Mouse (Mus musculus): ENCODE measurements around the gene Vmn1r185.
"Not testable (repeated sequence)": the region's sequence is repeated elsewhere in the genome, so short reads cannot be mapped to it uniquely, and the experiment has no call there.

Vmn1r185 gene

DNA sequence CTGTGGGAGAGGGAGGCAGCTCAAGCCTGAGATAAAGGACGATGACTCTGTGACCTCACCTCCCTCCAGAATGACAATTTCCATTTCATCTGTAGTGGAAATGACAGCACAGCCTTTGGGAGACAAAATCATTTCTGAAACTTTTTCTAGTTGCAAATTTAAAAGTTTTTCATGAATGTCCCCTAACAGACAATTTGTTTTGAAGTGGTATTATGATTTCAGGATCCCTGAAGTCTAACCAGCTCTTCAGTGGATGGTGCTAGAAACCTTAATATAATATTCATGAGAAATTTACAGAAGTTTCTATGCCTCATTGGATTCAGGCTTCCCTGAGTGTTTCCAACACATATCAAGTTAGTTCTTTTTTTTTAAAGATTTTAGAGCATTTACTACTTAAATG, at the start of gene Vmn1r185:
Gene Vmn1r185, minus strand, starts transcription at position 101 of the 400 bp plus-strand sequence.
- not testable (repeated sequence) for DNase-seq (ENCODE audit: low spot score in 2 of 2)

- not testable (repeated sequence) for DNase-seq (ENCODE audit: low spot score in 2 of 2)
These were observed 49.2 kb upstream of the Vmn1r185 start for GRCm38 (mm10) chr7:26667466-26667865.

GRCm38 (mm10) chr7:26666011-26666410, 47.7 kb upstream of the Vmn1r185 start:
- no peak for DNase-seq (ENCODE audit: low spot score in 2 of 2)

GRCm38 (mm10) chr7:26589774-26590173, 28.5 kb downstream of the Vmn1r185 start:
- DNase-seq (ENCODE audit: low spot score in 2 of 2) = no peak

- no peak for DNase-seq (ENCODE audit: low spot score in 2 of 2)
These were observed 29.2 kb downstream of the Vmn1r185 start for GRCm38 (mm10) chr7:26589077-26589476.
